Mouse (Mus musculus) kidney, postnatal 10 days (tissue): Measurements from ENCODE around the gene Gm5128.
"Not testable (repeated sequence)": the region's sequence is repeated elsewhere in the genome, so short reads cannot be mapped to it uniquely, and the experiment has no call there.

Experiments
- DNase-seq: peaks from one replicate; pipeline ENCODE4 v3.0.0; 2021; ENCODE audit warnings: mixed read lengths

The Gm5128 gene

GRCm38 (mm10) chrX:135372984-135373383, at the start of gene Gm5128:
Gene Gm5128 (plus strand): TSS chrX:135373284.
- DNase-seq, result not testable (repeated sequence)

DNA sequence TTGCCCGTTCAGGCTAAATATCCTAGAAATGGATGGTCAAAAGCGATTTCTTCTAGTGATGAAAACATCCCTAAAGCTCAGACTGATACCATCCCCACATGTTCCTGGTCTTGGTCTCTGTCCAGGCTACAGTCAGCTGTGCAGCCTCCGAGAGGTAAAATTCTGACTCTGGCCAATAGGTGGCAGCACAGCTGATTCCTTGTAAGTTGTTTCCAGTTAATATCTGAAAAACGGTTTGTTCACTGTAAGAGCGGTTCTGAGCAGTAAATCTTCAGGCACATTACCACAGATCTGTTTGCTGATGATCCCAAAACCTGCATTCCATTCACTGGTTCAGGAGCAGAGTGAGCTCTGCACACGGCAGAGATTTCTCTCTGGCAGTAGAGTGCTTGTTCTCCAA, 12.4 kb upstream of the Gm5128 start:
- DNase-seq, result not testable (repeated sequence)

DNA sequence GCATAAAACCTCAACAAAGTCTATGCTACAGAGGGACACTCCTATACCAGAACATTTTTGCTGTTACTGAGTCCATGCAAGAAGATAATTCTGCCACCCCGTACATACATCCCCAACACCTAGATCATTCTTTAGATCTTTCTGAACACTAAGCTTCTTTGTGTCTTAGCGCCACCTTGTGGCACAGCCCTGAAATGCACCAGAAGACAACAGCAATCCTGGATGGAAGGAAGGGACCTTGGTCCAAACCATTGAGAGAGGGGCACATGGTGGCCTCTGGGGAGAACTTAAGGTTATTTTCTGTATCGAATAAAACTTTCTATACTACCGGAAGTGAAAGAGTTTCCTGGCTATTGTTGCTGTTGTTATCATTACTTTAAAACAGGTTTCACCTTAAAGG, 11.1 kb upstream of the Gm5128 start:
- not testable (repeated sequence) for DNase-seq

DNA sequence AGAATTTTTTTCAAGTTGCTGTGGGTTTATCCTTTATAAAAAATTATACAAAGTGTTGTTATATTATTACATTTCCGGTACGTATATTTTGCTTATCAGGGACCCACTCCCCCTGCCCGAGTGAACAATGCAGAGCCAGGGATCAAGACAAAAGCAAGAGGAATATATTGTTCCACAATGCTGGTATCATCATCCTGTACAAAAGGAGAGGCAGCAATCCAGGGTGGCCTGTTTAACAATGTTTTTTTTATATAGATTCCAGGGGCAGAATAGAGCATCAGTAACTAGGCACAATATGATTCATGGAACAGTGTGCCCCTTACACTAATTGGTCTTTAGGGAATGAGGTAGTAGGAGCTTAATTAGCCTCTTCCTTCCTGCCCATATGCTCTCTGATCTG, 30.5 kb downstream of the Gm5128 start:
- not testable (repeated sequence) for DNase-seq

GRCm38 (mm10) chrX:135421203-135421602, 48.1 kb downstream of the Gm5128 start:
- DNase-seq, result not testable (repeated sequence)

DNA sequence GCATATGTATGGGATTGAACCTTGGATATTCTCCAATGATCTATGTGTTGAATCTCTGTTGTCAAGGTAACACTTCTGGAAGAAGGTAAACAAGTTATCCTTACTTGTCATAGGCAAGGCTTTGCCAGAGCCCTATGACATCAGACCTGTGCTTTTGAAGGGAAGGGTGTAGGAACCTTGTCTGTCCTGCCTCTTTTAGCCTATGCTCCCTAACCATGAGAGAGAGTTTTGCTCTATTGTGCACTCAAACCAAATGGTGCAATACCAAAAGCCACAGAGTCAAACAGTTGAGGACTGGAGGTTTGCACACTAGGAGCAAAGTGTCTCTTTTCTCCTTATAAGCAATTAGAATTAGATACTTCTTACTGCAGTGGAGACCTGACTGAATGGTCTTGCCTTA, 48.7 kb downstream of the Gm5128 start:
- not testable (repeated sequence) for DNase-seq

DNA sequence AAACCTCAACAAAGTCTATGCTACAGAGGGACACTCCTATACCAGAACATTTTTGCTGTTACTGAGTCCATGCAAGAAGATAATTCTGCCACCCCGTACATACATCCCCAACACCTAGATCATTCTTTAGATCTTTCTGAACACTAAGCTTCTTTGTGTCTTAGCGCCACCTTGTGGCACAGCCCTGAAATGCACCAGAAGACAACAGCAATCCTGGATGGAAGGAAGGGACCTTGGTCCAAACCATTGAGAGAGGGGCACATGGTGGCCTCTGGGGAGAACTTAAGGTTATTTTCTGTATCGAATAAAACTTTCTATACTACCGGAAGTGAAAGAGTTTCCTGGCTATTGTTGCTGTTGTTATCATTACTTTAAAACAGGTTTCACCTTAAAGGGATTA, 49.4 kb downstream of the Gm5128 start:
- not testable (repeated sequence) for DNase-seq
